Mouse (Mus musculus) liver, adult 2 months (tissue): ENCODE measurements around the gene Ttc39d.

Source experiments
- CTCF ChIP-seq: fragments of 200-500 bp; IDR thresholded peaks from 2 replicates; pipeline ENCODE4 v1.5.1; 2011; ENCODE audit warnings: low read depth, low read length, control low read depth
- POLR2A ChIP-seq: fragments of 200-500 bp; IDR thresholded peaks from 2 replicates; pipeline ENCODE4 v1.6.1; 2011; ENCODE audit warnings: low read length, control low read depth; ENCODE audit not compliant: insufficient read depth; ENCODE audit errors: extremely low read depth

GRCm38 (mm10) chr17:80165741-80166140 is 41.5 kb upstream of the Ttc39d start:
- TF ChIP-seq CTCF (no peak), POLR2A (no peak)
